Mouse (Mus musculus) heart, embryonic 14.5 days (tissue): Measurements from ENCODE around the gene Gtf2h1. TPM values are rescaled to one million over a fixed set of nuclear protein-coding genes. Genes with fewer than 3 reads are reported as not detected.

Source experiments
- ATAC-seq: fragments of 200-750 bp; cut with Nextera tagmentation; 2 replicates; pipeline ENCODE4 v1.8.0; 2017; ENCODE audit warnings: low read depth, moderate TSS enrichment; ENCODE audit not compliant: insufficient number of reproducible peaks, insufficient read depth, low FRiP score
- H3K27ac ChIP-seq, 2 experiments: fragments of 200-500 bp in 1 of 2; fragments of 300-500 bp in 1 of 2; sonication (generic) in 1 of 2; replicated peaks in 1 of 2; 2 replicates each; pipeline ENCODE4 v1.5.1; 2012 to 2014; ENCODE audit warnings: low read depth in 2 of 2, low read length in 2 of 2, control low read depth in 1 of 2, mild to moderate bottlenecking in 1 of 2, mixed read lengths in 1 of 2; ENCODE audit not compliant: control insufficient read depth in 1 of 2, insufficient read depth in 1 of 2
- H3K27me3 ChIP-seq: fragments of 300-500 bp; sonication (generic); 2 replicates; pipeline ENCODE4 v1.6.1; 2014; ENCODE audit warnings: mild to moderate bottlenecking, low read length, control low read depth; ENCODE audit not compliant: control insufficient read depth, insufficient read depth
- H3K36me3 ChIP-seq: fragments of 300-500 bp; sonication (generic); 2 replicates; pipeline ENCODE4 v1.6.1; 2014; ENCODE audit warnings: mild to moderate bottlenecking, control low read depth, low read length, mixed read lengths; ENCODE audit not compliant: control insufficient read depth, insufficient read depth
- H3K4me1 ChIP-seq, 2 experiments: fragments of 200-500 bp in 1 of 2; fragments of 300-500 bp in 1 of 2; sonication (generic) in 1 of 2; 2 replicates each; pipeline ENCODE4 v1.6.1; 2012 to 2014; ENCODE audit warnings: low read length in 2 of 2, control low read depth in 1 of 2, mixed read lengths in 1 of 2; ENCODE audit not compliant: control insufficient read depth in 2 of 2, insufficient read depth in 2 of 2
- H3K4me2 ChIP-seq: fragments of 300-500 bp; sonication (generic); 2 replicates; pipeline ENCODE4 v1.6.1; 2014; ENCODE audit warnings: mild to moderate bottlenecking, low read length
- H3K4me3 ChIP-seq, 2 experiments: fragments of 200-500 bp in 1 of 2; fragments of 300-500 bp in 1 of 2; sonication (generic) in 1 of 2; 2 replicates each; pipeline ENCODE4 v1.5.1; 2012 to 2014; ENCODE audit warnings: low read length in 2 of 2, mild to moderate bottlenecking in 2 of 2, control low read depth in 1 of 2, low read depth in 1 of 2, moderate library complexity in 1 of 2; ENCODE audit not compliant: control insufficient read depth in 1 of 2, insufficient read depth in 1 of 2
- H3K9ac ChIP-seq: fragments of 300-500 bp; sonication (generic); 2 replicates; pipeline ENCODE4 v1.6.1; 2014; ENCODE audit warnings: mild to moderate bottlenecking, low read length
- H3K9me3 ChIP-seq: fragments of 300-500 bp; sonication (generic); 2 replicates; pipeline ENCODE4 v1.6.1; 2016; ENCODE audit warnings: low read length, control low read depth; ENCODE audit not compliant: control insufficient read depth
- WGBS: fragments of 180-500 bp; shearing (Covaris S2); extraction: QIAGEN DNeasy Blood & Tissue Kit; methylation state at CpG from one replicate; pipeline ENCODE4 v1.1.7; 2014; 5-methylcytosine and 5-hydroxymethylcytosine counted together
- polyA plus RNA-seq: library from polyadenylated mRNA; unstranded; fragments of >200 nt; fragmentation: Nextera tagmentation; extraction: Ambion mirVana; gene quantifications from 2 replicates; pipeline ENCODE4 v1.2.1, GENCODE M21; 2014

The Gtf2h1 gene
- polyA plus RNA-seq, 1 experiment from 2014 or later, result 27.9 TPM

GRCm38 (mm10) chr7:46838891-46839302 is 43.0 kb downstream of the Gtf2h1 start:
- WGBS, result 17% methylated on average over 8 of the region's 8 CpGs
- H3K4me1 ChIP-seq, result peaks cover 15 to 24% of the 10 kb centered on the region in 2 experiments
- no peaks in the 10 kb centered on the region for H3K9me3 ChIP-seq
- H3K27ac ChIP-seq, result peak overlapping the region; percentile 69 to 80; a peak in 3 of 4 replicates
- no peaks in the 10 kb centered on the region for H3K36me3 ChIP-seq
- peak; percentile 48; the same call in 1 of the 2 replicates for ATAC-seq
- H3K9ac ChIP-seq, result peak overlapping the region; percentile 18; the same call in 1 of the 2 replicates
- no peaks in the 10 kb centered on the region for H3K27me3 ChIP-seq
- H3K4me3 ChIP-seq, result no peak overlapping the region
- H3K4me2 ChIP-seq, result peak overlapping the region; percentile 22

DNA sequence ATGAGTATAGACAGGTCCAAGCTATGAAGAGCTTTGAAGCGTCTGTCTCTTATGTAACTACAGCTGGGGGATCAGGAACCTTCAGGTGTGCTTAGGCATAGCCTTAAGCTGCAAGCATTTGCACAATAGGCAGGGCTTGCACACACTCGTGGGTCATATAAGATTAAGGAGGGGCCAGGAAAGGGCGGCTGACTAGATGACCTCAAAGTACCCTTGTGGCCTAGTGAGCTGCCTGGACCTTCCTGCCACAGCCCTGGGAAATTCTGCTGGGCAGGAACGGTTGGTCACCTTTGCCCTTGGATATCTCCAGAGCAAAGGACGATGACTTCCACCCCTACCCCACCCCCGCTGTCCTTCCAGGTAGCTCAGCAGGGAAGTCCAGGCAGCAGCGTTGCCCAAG is 43.5 kb downstream of the Gtf2h1 start:
- Histone ChIP-seq H3K9ac (peak overlapping the region; percentile 18; the same call in 1 of the 2 replicates), H3K4me1 (peaks cover 15 to 24% of the 10 kb centered on the region in 2 experiments), H3K9me3 (no peaks in the 10 kb centered on the region), H3K4me3 (no peak overlapping the region), H3K36me3 (no peaks in the 10 kb centered on the region), H3K27me3 (no peaks in the 10 kb centered on the region), H3K4me2 (peak overlapping the region; percentile 22; the same call in 1 of the 2 replicates), H3K27ac (peak overlapping the region in 1 of 2 experiments; percentile 80; a peak in 3 of 4 replicates)
- WGBS, result 25% methylated on average over 7 of the region's 7 CpGs
- no peak for ATAC-seq

- ATAC-seq, result no peak
- Histone ChIP-seq H3K27ac (no peak overlapping the region), H3K4me2 (no peak overlapping the region), H3K4me3 (no peak overlapping the region), H3K27me3 (no peaks in the 10 kb centered on the region), H3K4me1 (peaks cover 17 to 27% of the 10 kb centered on the region in 2 experiments), H3K9me3 (no peaks in the 10 kb centered on the region), H3K36me3 (no peaks in the 10 kb centered on the region), H3K9ac (no peak overlapping the region)
- WGBS, result 72% methylated on average over 5 of the region's 5 CpGs
Observed at GRCm38 (mm10) chr7:46839861-46840260, 44.0 kb downstream of the Gtf2h1 start.

DNA sequence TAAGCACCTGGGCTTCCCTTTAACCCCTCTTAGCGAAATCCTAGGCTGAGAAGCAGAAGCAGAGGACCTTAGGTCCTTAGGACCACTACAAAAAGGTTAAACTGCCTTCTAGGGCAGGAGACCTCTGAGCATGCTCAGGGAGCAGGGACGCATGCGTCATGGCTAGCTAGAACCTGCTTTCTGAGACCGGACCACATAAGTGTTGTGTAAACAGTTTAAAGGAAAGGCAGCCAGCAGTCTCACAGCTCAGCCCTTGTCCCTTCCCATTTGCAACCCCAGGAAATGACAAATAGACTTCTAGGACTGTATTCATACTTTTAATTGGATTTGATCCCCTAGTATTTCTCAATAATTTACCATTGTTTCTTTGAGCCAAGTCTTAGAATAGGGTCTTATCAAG is 44.4 kb downstream of the Gtf2h1 start:
- H3K4me1 ChIP-seq, result peaks cover 22 to 32% of the 10 kb centered on the region in 2 experiments
- H3K4me2 ChIP-seq, result no peak overlapping the region
- H3K27ac ChIP-seq, result no peak overlapping the region
- H3K9me3 ChIP-seq, result no peaks in the 10 kb centered on the region
- ATAC-seq, result no peak
- 61% methylated on average over 4 of the region's 4 CpGs for WGBS
- H3K27me3 ChIP-seq, result no peaks in the 10 kb centered on the region
- H3K9ac ChIP-seq, result no peak overlapping the region
- H3K36me3 ChIP-seq, result no peaks in the 10 kb centered on the region
- H3K4me3 ChIP-seq, result no peak overlapping the region

GRCm38 (mm10) chr7:46840787-46841525 is 45.1 kb downstream of the Gtf2h1 start, which contains the start of gene Ldha:
Gene Ldha, plus strand, starts transcription at chr7:46841475.
- WGBS, result 41% methylated on average over 6 of the region's 6 CpGs
- ATAC-seq, result no peak
- Histone ChIP-seq H3K36me3 (no peaks in the 10 kb centered on the region), H3K4me1 (peaks cover 22 to 32% of the 10 kb centered on the region in 2 experiments), H3K9ac (no peak within 1 kb of the TSS), H3K27ac (no peak within 1 kb of the TSS), H3K27me3 (no peaks in the 10 kb centered on the region), H3K4me3 (no peak within 1 kb of the TSS), H3K9me3 (no peaks in the 10 kb centered on the region), H3K4me2 (no peak within 1 kb of the TSS)

DNA sequence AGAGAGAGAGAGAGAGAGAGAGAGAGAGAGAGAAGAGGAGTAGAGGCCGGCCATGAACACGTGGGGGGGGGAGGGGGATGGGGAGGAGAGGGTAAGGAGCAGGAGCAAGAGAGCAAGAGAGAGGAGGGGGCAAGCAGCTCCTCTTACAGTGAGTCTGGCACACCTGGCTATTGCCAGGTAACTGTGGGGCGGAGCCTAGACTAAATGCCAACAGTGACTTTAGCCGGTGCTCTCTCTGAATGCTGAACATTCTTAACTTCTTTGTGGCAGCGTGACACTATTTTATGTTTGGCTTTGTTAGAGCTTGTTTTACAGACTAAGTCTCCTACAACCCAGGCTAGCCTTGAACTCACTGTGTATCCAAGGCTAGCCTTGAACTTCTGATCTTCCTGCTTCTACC is 46.4 kb downstream of the Gtf2h1 start:
- Histone ChIP-seq H3K36me3 (peaks cover under 1% of the 10 kb centered on the region; the same call in 1 of the 2 replicates), H3K4me1 (peaks cover 22 to 32% of the 10 kb centered on the region in 2 experiments), H3K4me2 (no peak overlapping the region), H3K9ac (no peak overlapping the region), H3K9me3 (no peaks in the 10 kb centered on the region), H3K27ac (no peak overlapping the region), H3K4me3 (no peak overlapping the region), H3K27me3 (no peaks in the 10 kb centered on the region)
- WGBS, result 40% methylated on average over 5 of the region's 5 CpGs
- no peak for ATAC-seq

- peaks cover 19 to 31% of the 10 kb centered on the region in 2 experiments for H3K4me1 ChIP-seq
- peaks cover 13% of the 10 kb centered on the region for H3K36me3 ChIP-seq
- WGBS, result 83% methylated on average over 4 of the region's 4 CpGs
- no peaks in the 10 kb centered on the region for H3K9me3 ChIP-seq
- H3K27ac ChIP-seq, result no peak overlapping the region
- H3K27me3 ChIP-seq, result no peaks in the 10 kb centered on the region
- no peak overlapping the region for H3K9ac ChIP-seq
- no peak overlapping the region for H3K4me2 ChIP-seq
- no peak overlapping the region for H3K4me3 ChIP-seq
- ATAC-seq, result no peak
Observed at GRCm38 (mm10) chr7:46843576-46843975, 47.7 kb downstream of the Gtf2h1 start.
